Mouse (Mus musculus) CH12.LX (cell line): ENCODE data around the gene Ube2f. TPM values are rescaled to one million over a fixed set of nuclear protein-coding genes. Genes with fewer than 3 reads are reported as not detected.

Source experiments
- DNase-seq: peaks from one replicate; pipeline ENCODE4 v3.0.0-alpha.2; 2013; ENCODE audit errors: extremely low read depth
- H3K27ac ChIP-seq: 2 replicates; pipeline ENCODE4 v1.5.1; 2012; ENCODE audit warnings: low read depth, mild to moderate bottlenecking, control low read depth, moderate library complexity; ENCODE audit not compliant: insufficient read depth
- H3K27me3 ChIP-seq: replicated peaks from 2 replicates; pipeline ENCODE3; 2012; ENCODE audit warnings: inconsistent platforms
- H3K36me3 ChIP-seq, 2 experiments: replicated peaks in 1 of 2; 2 replicates each; pipeline versions ENCODE3 to v1.6.1; 2012; ENCODE audit warnings: inconsistent platforms in 1 of 2, low read length in 1 of 2, mild to moderate bottlenecking in 1 of 2, mixed read lengths in 1 of 2, moderate library complexity in 1 of 2; ENCODE audit not compliant: control insufficient read depth in 1 of 2, insufficient read depth in 1 of 2
- H3K4me1 ChIP-seq, 2 experiments: 2 replicates each; pipeline ENCODE4 v1.6.1; 2012; ENCODE audit warnings: inconsistent platforms in 1 of 2, moderate library complexity in 1 of 2; ENCODE audit not compliant: insufficient read depth in 2 of 2, control insufficient read depth in 1 of 2
- H3K4me2 ChIP-seq: 2 replicates; pipeline ENCODE4 v1.6.1; 2012; ENCODE audit warnings: low read depth, mild to moderate bottlenecking, control low read depth; ENCODE audit not compliant: poor library complexity, insufficient read depth, severe bottlenecking
- H3K4me3 ChIP-seq, 3 experiments: fragments of 150-350 bp in 1 of 3; sonication (generic) in 1 of 3; replicated peaks in 1 of 3; 2 replicates each; pipeline versions ENCODE3 to v1.5.1; 2011 to 2012; ENCODE audit warnings: low read depth in 2 of 3, low read length in 2 of 3, mild to moderate bottlenecking in 2 of 3, moderate library complexity in 2 of 3, control low read depth in 1 of 3, improper control_type of control experiment in 1 of 3, inconsistent platforms in 1 of 3, mixed read lengths in 1 of 3; ENCODE audit not compliant: poor library complexity in 1 of 3
- H3K79me2 ChIP-seq: replicated peaks from 2 replicates; pipeline ENCODE4 v1.6.1; 2012; ENCODE audit warnings: mild to moderate bottlenecking, moderate library complexity; ENCODE audit not compliant: control insufficient read depth, poor library complexity, insufficient read depth, severe bottlenecking; ENCODE audit errors: extremely low read depth
- H3K9ac ChIP-seq: 2 replicates; pipeline ENCODE4 v1.6.1; 2012; ENCODE audit warnings: low read depth, mild to moderate bottlenecking, control low read depth, moderate library complexity; ENCODE audit not compliant: insufficient read depth
- H3K9me3 ChIP-seq: replicated peaks from 2 replicates; pipeline ENCODE3; 2012; ENCODE audit warnings: low read length, inconsistent platforms, mixed read lengths
- BHLHE40 ChIP-seq: IDR thresholded peaks from 2 replicates; pipeline ENCODE4 v1.6.1; 2011; ENCODE audit warnings: mild to moderate bottlenecking, low read depth, low read length, improper control_type of control experiment
- CHD2 ChIP-seq: IDR thresholded peaks from 2 replicates; pipeline ENCODE4 v1.6.1; 2011; ENCODE audit warnings: low read length, improper control_type of control experiment
- CTCF ChIP-seq, 2 experiments: IDR thresholded peaks in 1 of 2; conservative IDR thresholded peaks in 1 of 2; 2 replicates each; pipeline ENCODE4 v1.5.1; 2011 to 2012; ENCODE audit warnings: low read depth in 2 of 2, low read length in 2 of 2, improper control_type of control experiment in 1 of 2, inconsistent platforms in 1 of 2, mild to moderate bottlenecking in 1 of 2, moderate library complexity in 1 of 2
- E2F4 ChIP-seq: IDR thresholded peaks from 2 replicates; pipeline ENCODE4 v1.6.1; 2011; ENCODE audit warnings: low read depth, low read length, improper control_type of control experiment; ENCODE audit not compliant: insufficient replicate concordance
- ELF1 ChIP-seq: IDR thresholded peaks from 2 replicates; pipeline ENCODE4 v1.6.1; 2014; ENCODE audit warnings: low read depth, mild to moderate bottlenecking, inconsistent platforms, low read length, improper control_type of control experiment
- EP300 ChIP-seq: IDR thresholded peaks from 2 replicates; pipeline ENCODE4 v1.6.1; 2011; ENCODE audit warnings: low read length, improper control_type of control experiment
- GABPA ChIP-seq: IDR thresholded peaks from 2 replicates; pipeline ENCODE4 v1.6.1; 2012; ENCODE audit warnings: low read depth, low read length, improper control_type of control experiment, inconsistent platforms; ENCODE audit not compliant: insufficient replicate concordance
- JUN ChIP-seq: IDR thresholded peaks from 2 replicates; pipeline ENCODE4 v1.6.1; 2011; ENCODE audit warnings: low read depth, mild to moderate bottlenecking, low read length, improper control_type of control experiment, moderate library complexity; ENCODE audit not compliant: insufficient read depth
- JUND ChIP-seq: conservative IDR thresholded peaks from 2 replicates; pipeline ENCODE4 v1.6.1; 2011; ENCODE audit warnings: low read depth, low read length, improper control_type of control experiment
- MAFK ChIP-seq: IDR thresholded peaks from 2 replicates; pipeline ENCODE4 v1.6.1; 2011; ENCODE audit warnings: low read length, improper control_type of control experiment; ENCODE audit not compliant: insufficient replicate concordance
- MEF2A ChIP-seq: IDR thresholded peaks from 2 replicates; pipeline ENCODE4 v1.6.1; 2014; ENCODE audit warnings: low read depth, mild to moderate bottlenecking, inconsistent platforms, low read length, improper control_type of control experiment, borderline replicate concordance
- MXI1 ChIP-seq: IDR thresholded peaks from 2 replicates; pipeline ENCODE4 v1.6.1; 2011; ENCODE audit warnings: mild to moderate bottlenecking, low read depth, low read length, improper control_type of control experiment
- NELFE ChIP-seq: IDR thresholded peaks from 2 replicates; pipeline ENCODE4 v1.6.1; 2011; ENCODE audit warnings: low read depth, low read length, improper control_type of control experiment
- NRF1 ChIP-seq: IDR thresholded peaks from 2 replicates; pipeline ENCODE4 v1.6.1; 2014; ENCODE audit warnings: low read depth, mild to moderate bottlenecking, inconsistent platforms, low read length, improper control_type of control experiment, moderate library complexity
- POLR2AphosphoS2 ChIP-seq: IDR thresholded peaks from 2 replicates; pipeline ENCODE4 v1.6.1; 2011; ENCODE audit warnings: low read depth, low read length, improper control_type of control experiment
- RAD21 ChIP-seq: IDR thresholded peaks from 2 replicates; pipeline ENCODE4 v1.6.1; 2011; ENCODE audit warnings: low read depth, mild to moderate bottlenecking, low read length, improper control_type of control experiment, moderate library complexity
- SMC3 ChIP-seq: IDR thresholded peaks from 2 replicates; pipeline ENCODE4 v1.6.1; 2011; ENCODE audit warnings: low read depth, low read length, improper control_type of control experiment
- TCF12 ChIP-seq: IDR thresholded peaks from 2 replicates; pipeline ENCODE4 v1.6.1; 2014; ENCODE audit warnings: low read depth, mild to moderate bottlenecking, inconsistent platforms, low read length, improper control_type of control experiment
- UBTF ChIP-seq: IDR thresholded peaks from 2 replicates; pipeline ENCODE4 v1.6.1; 2012; ENCODE audit warnings: low read depth, mild to moderate bottlenecking, inconsistent platforms, low read length, improper control_type of control experiment, moderate library complexity
- USF2 ChIP-seq: conservative IDR thresholded peaks from 2 replicates; pipeline ENCODE4 v1.6.1; 2011; ENCODE audit warnings: low read depth, low read length, improper control_type of control experiment
- ZKSCAN1 ChIP-seq: IDR thresholded peaks from 2 replicates; pipeline ENCODE4 v1.6.1; 2012; ENCODE audit warnings: low read depth, inconsistent platforms, low read length, improper control_type of control experiment, borderline replicate concordance
- dilution Hi-C: fragments of 300-500 bp; cut with MboI; formaldehyde crosslinking; loops from 2 replicates; pipeline ENCODE4 v1.14.3; 2020; ENCODE audit warnings: low sequenced_read_pairs; ENCODE audit not compliant: extremely low pct_unique_long_range_greater_than_20kb, extremely low pct_ligation_motif_present
- in situ Hi-C: fragments of 300-500 bp; cut with MboI; formaldehyde crosslinking; loops from 3 replicates; pipeline ENCODE4 v1.14.3; 2019; ENCODE audit warnings: low sequenced_read_pairs, low pct_ligation_motif_present, low pct_unique_long_range_greater_than_20kb, mixed read lengths
- polyA plus RNA-seq: library from polyadenylated mRNA; unstranded; fragments of >175 nt; gene quantifications from 2 replicates; pipeline ENCODE4 v1.2.1, GENCODE M21; 2012; ENCODE audit warnings: low read depth; ENCODE audit not compliant: insufficient read length
- total RNA-seq, 2 experiments: library from RNA; depleted of rRNA; stranded (reverse); fragments of 300-350 nt in 1 of 2; fragments of >200 nt in 1 of 2; gene quantifications; 2 replicates each; pipeline ENCODE4 v1.2.3; 2012 to 2014

Ube2f gene
- total and polyA plus RNA-seq, 3 experiments = 30.3 to 70.5 (median 58.1) TPM

GRCm38 (mm10) chr1:91206873-91207272 lies 43.2 kb upstream of the Ube2f start:
- DNase-seq = no peak
- Histone ChIP-seq H3K27me3 (peaks cover 2% of the 10 kb centered on the region), H3K9ac (no peak overlapping the region), H3K27ac (no peak overlapping the region)
- no peak for TF ChIP-seq MEF2A
- TF ChIP-seq ZKSCAN1 = no peak
- no peak for TF ChIP-seq GABPA
- TF ChIP-seq ELF1 = no peak
- no peak for TF ChIP-seq RAD21
- no peak for TF ChIP-seq NRF1
- TF ChIP-seq, all 38 proteins: peak for 0
- Histone ChIP-seq H3K36me3 (no peaks in the 10 kb centered on the region), H3K4me1 (peaks cover 0 to 16% of the 10 kb centered on the region in 2 experiments; a peak in 2 of 4 replicates), H3K9me3 (peaks cover 12% of the 10 kb centered on the region), H3K4me2 (no peak overlapping the region), H3K79me2 (no peaks in the 10 kb centered on the region), H3K4me3 (no peak overlapping the region)
- in situ Hi-C loops (no loop called here), dilution Hi-C loops (no loop called here)

DNA sequence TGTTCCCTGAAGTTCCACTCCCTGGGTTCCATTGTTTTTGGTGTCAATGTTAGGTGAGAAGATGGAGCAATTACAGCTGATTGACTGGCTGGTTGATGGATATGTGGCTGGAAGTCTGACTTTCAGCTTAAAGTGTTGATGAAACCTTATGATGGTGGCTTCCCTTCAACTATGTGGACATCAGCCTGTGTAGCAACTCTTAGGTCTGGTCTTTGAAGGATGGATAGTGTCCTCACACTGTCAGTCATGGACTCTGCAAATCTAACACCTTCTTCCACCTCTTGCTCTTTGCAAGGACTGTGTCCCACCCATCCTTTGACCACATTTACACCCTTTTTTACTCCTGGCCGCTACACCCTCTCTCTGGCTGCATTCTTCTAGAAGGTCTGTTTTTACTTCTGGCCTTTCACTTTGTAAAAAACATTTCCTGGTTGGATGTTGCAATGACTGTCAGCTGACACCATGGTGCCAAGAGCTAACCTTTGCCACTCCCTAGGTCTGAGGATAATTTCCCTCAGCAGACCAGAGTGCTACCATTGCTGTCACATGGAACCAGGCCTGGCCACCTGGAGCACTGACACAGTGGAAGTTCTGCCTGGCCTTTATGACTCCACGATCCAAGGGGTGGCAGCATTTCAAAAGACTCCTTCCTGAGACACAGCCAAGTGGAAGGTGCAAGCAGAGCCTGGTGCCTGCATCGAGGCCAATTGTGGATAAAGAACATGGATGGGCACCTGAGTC lies 42.6 kb upstream of the Ube2f start:
- H3K27ac ChIP-seq = no peak overlapping the region
- no peak for TF ChIP-seq USF2
- TF ChIP-seq CTCF (conservative IDR thresholded peaks at IDR 0.05 in 1 of 2, IDR thresholded peaks at IDR 0.05 in 1 of 2; ENCODE audit: low read depth in 2 of 2, low read length in 2 of 2) = no peak
- TF ChIP-seq TCF12 = no peak
- TF ChIP-seq MXI1 = no peak
- no peak for TF ChIP-seq MEF2A
- TF ChIP-seq BHLHE40 = no peak
- TF ChIP-seq JUND = no peak
- no peak for TF ChIP-seq POLR2AphosphoS2
- TF ChIP-seq RAD21 = no peak
- no peak for TF ChIP-seq MAFK
- no peak for TF ChIP-seq EP300
- TF ChIP-seq NELFE = no peak
- no peak for TF ChIP-seq E2F4
- no peak for TF ChIP-seq JUN
- TF ChIP-seq CHD2 = no peak
- TF ChIP-seq UBTF = no peak
- no peak for TF ChIP-seq SMC3
- H3K4me3 ChIP-seq = no peak overlapping the region
- no peak overlapping the region for H3K4me2 ChIP-seq
- H3K79me2 ChIP-seq = no peaks in the 10 kb centered on the region
- peaks cover 2% of the 10 kb centered on the region for H3K27me3 ChIP-seq
- no peaks in the 10 kb centered on the region for H3K36me3 ChIP-seq
- in situ Hi-C loops = no loop called here
- dilution Hi-C loops = no loop called here
- peaks cover 0 to 16% of the 10 kb centered on the region in 2 experiments; a peak in 2 of 4 replicates for H3K4me1 ChIP-seq
- no peak overlapping the region for H3K9ac ChIP-seq
- peaks cover 12% of the 10 kb centered on the region for H3K9me3 ChIP-seq
- no peak for DNase-seq
